Mouse (Mus musculus) erythroid progenitor cell, adult 5-6 weeks (primary cell): ENCODE data around the gene Drg1. TPM values are rescaled to one million over a fixed set of nuclear protein-coding genes. Genes with fewer than 3 reads are reported as not detected.
A peak's percentile ranks its signal among the peaks of the same experiment; 100 is the strongest.

ENCODE experiments used
- ATAC-seq: replicated peaks from 2 replicates; pipeline ENCODE4 v1.8.0; 2016; ENCODE audit warnings: moderate number of reproducible peaks, mild to moderate bottlenecking, moderate TSS enrichment, inconsistent platforms; ENCODE audit not compliant: poor library complexity, low FRiP score, severe bottlenecking
- total RNA-seq, 2 experiments: library from RNA; stranded (forward) in 1 of 2; stranded (reverse) in 1 of 2; fragments of 150-400 nt in 1 of 2; fragments of 186-747, 209-891 nt in 1 of 2; gene quantifications; 2 replicates each; pipeline versions ENCODE4 v1.2.3 to v1.2.4; 2015 to 2017; ENCODE audit warnings: low replicate concordance in 2 of 2

Gene Drg1
- total RNA-seq (2015; ENCODE audit: low replicate concordance) = 130 and 148 TPM in 2 replicates
- total RNA-seq (2017; ENCODE audit: low replicate concordance) = 91.5 and 154 TPM in 2 replicates

GRCm38 (mm10) chr11:3266079-3266685, at the start of gene Drg1:
Drg1 (minus strand) TSS chr11:3266415.
- peak; percentile 99 for ATAC-seq

GRCm38 (mm10) chr11:3314148-3314547, 47.9 kb upstream of the Drg1 start:
- ATAC-seq = peak; percentile 67

GRCm38 (mm10) chr11:3313294-3313693, 47.1 kb upstream of the Drg1 start:
- no peak for ATAC-seq

GRCm38 (mm10) chr11:3311586-3312347, 45.6 kb upstream of the Drg1 start:
- ATAC-seq = no peak

- ATAC-seq = no peak
Measured at GRCm38 (mm10) chr11:3310789-3311585, 44.8 kb upstream of the Drg1 start.

- no peak for ATAC-seq
Measured at GRCm38 (mm10) chr11:3309884-3310283, 43.7 kb upstream of the Drg1 start.

- no peak for ATAC-seq
Measured at GRCm38 (mm10) chr11:3307875-3308274, 41.7 kb upstream of the Drg1 start.

GRCm38 (mm10) chr11:3305821-3306220, 39.6 kb upstream of the Drg1 start:
- no peak for ATAC-seq

GRCm38 (mm10) chr11:3302792-3303191, 36.6 kb upstream of the Drg1 start:
- no peak for ATAC-seq

- ATAC-seq = no peak
Measured at GRCm38 (mm10) chr11:3302385-3302784, 36.2 kb upstream of the Drg1 start.

GRCm38 (mm10) chr11:3301075-3301474, 34.9 kb upstream of the Drg1 start:
- ATAC-seq = no peak

- ATAC-seq = no peak
Measured at GRCm38 (mm10) chr11:3298813-3299185, 32.6 kb upstream of the Drg1 start.

- no peak for ATAC-seq
Measured at GRCm38 (mm10) chr11:3297871-3298812, 31.9 kb upstream of the Drg1 start.

- no peak for ATAC-seq
Measured at GRCm38 (mm10) chr11:3296056-3296455, 29.8 kb upstream of the Drg1 start.

- no peak for ATAC-seq
Measured at GRCm38 (mm10) chr11:3294641-3295040, 28.4 kb upstream of the Drg1 start.

GRCm38 (mm10) chr11:3293361-3293760, 27.1 kb upstream of the Drg1 start:
- ATAC-seq = no peak

GRCm38 (mm10) chr11:3292711-3293249, 26.6 kb upstream of the Drg1 start:
- ATAC-seq = no peak

- ATAC-seq = no peak
Measured at GRCm38 (mm10) chr11:3292062-3292421, 25.8 kb upstream of the Drg1 start.

GRCm38 (mm10) chr11:3291311-3292061, 25.3 kb upstream of the Drg1 start:
- no peak; the same call in 1 of the 2 replicates for ATAC-seq
